Mouse (Mus musculus): ENCODE data around the gene Golt1a. TPM values are rescaled to one million over a fixed set of nuclear protein-coding genes. Genes with fewer than 3 reads are reported as not detected.

The Golt1a gene
- polyA plus RNA-seq, 2 experiments, result 2.8 to 8.0 TPM

- ATAC-seq (ENCODE audit: insufficient read depth), result no peak
- no peak for DNase-seq (ENCODE audit: low read depth in 3 of 3, low spot score in 3 of 3)
- Histone ChIP-seq H3K36me3 (replicated peaks; ENCODE audit: control insufficient read depth, insufficient read depth, low read depth) (no peaks in the 10 kb centered on the region), H3K4me2 (ENCODE audit: low read depth) (0 out of 2 replicates have a peak overlapping the region, but pooled peaks have one; percentile 24), H3K9ac (replicated peaks) (no peak overlapping the region), H3K9me3 (ENCODE audit: control insufficient read depth, low read length) (no peaks in the 10 kb centered on the region), H3K27me3 (ENCODE audit: control insufficient read depth, insufficient read depth, low read length) (no peaks in the 10 kb centered on the region), H3K4me3 (ENCODE audit: insufficient read depth in 1 of 2, low read depth in 2 of 2, low read length in 2 of 2) (no peak overlapping the region), H3K4me1 (replicated peaks; ENCODE audit: control insufficient read depth in 2 of 2, insufficient read depth in 2 of 2, low read length in 1 of 2) (peaks cover 6 to 14% of the 10 kb centered on the region in 2 experiments), H3K27ac (no peak overlapping the region)
- no peak for TF ChIP-seq CTCF (IDR thresholded peaks at IDR 0.05; ENCODE audit: low read depth)
- TF ChIP-seq EP300 (IDR thresholded peaks at IDR 0.05; ENCODE audit: low read depth), result no peak
- 51% methylated on average over 3 of the region's 3 CpGs for WGBS (ENCODE audit: insufficient replicate concordance)
Observed at GRCm38 (mm10) chr1:133267094-133267493, 42.5 kb upstream of the Golt1a start.

GRCm38 (mm10) chr1:133267813-133268492 lies 41.6 kb upstream of the Golt1a start:
- no peak overlapping the region for H3K4me3 ChIP-seq (ENCODE audit: insufficient read depth in 1 of 2, low read depth in 2 of 2, low read length in 2 of 2)
- no peak overlapping the region for H3K27ac ChIP-seq
- WGBS (ENCODE audit: insufficient replicate concordance), result 17% methylated on average over 10 of the region's 10 CpGs
- DNase-seq (ENCODE audit: low read depth in 3 of 3, low spot score in 3 of 3) (peak; percentile 53 to 59 (median 54)), ATAC-seq (ENCODE audit: insufficient read depth) (peak; percentile 94)
- TF ChIP-seq CTCF (IDR thresholded peaks at IDR 0.05; ENCODE audit: low read depth) (no peak), EP300 (IDR thresholded peaks at IDR 0.05; ENCODE audit: low read depth) (peak; percentile 62)
- H3K27me3 ChIP-seq (ENCODE audit: control insufficient read depth, insufficient read depth, low read length), result no peaks in the 10 kb centered on the region
- no peaks in the 10 kb centered on the region for H3K9me3 ChIP-seq (ENCODE audit: control insufficient read depth, low read length)
- peak overlapping the region; percentile 24; the same call in 1 of the 2 replicates for H3K4me2 ChIP-seq (ENCODE audit: low read depth)
- H3K9ac ChIP-seq (replicated peaks), result no peak overlapping the region
- H3K36me3 ChIP-seq (replicated peaks; ENCODE audit: control insufficient read depth, insufficient read depth, low read depth), result no peaks in the 10 kb centered on the region
- H3K4me1 ChIP-seq (replicated peaks; ENCODE audit: control insufficient read depth in 2 of 2, insufficient read depth in 2 of 2, low read length in 1 of 2), result peaks cover 6 to 14% of the 10 kb centered on the region in 2 experiments

GRCm38 (mm10) chr1:133268503-133268902 lies 41.1 kb upstream of the Golt1a start:
- DNase-seq (ENCODE audit: low read depth in 3 of 3, low spot score in 3 of 3) (no peak), ATAC-seq (ENCODE audit: insufficient read depth) (no peak)
- Histone ChIP-seq H3K9ac (replicated peaks) (no peak overlapping the region), H3K27ac (no peak overlapping the region), H3K9me3 (ENCODE audit: control insufficient read depth, low read length) (no peaks in the 10 kb centered on the region), H3K27me3 (ENCODE audit: control insufficient read depth, insufficient read depth, low read length) (no peaks in the 10 kb centered on the region), H3K36me3 (replicated peaks; ENCODE audit: control insufficient read depth, insufficient read depth, low read depth) (no peaks in the 10 kb centered on the region), H3K4me3 (ENCODE audit: insufficient read depth in 1 of 2, low read depth in 2 of 2, low read length in 2 of 2) (no peak overlapping the region), H3K4me2 (ENCODE audit: low read depth) (no peak overlapping the region), H3K4me1 (replicated peaks; ENCODE audit: control insufficient read depth in 2 of 2, insufficient read depth in 2 of 2, low read length in 1 of 2) (peaks cover 6 to 14% of the 10 kb centered on the region in 2 experiments)
- TF ChIP-seq CTCF (IDR thresholded peaks at IDR 0.05; ENCODE audit: low read depth) (peak; percentile 57), EP300 (IDR thresholded peaks at IDR 0.05; ENCODE audit: low read depth) (no peak)
- WGBS (ENCODE audit: insufficient replicate concordance), result 50% methylated on average over 3 of the region's 3 CpGs

- Histone ChIP-seq H3K4me2 (ENCODE audit: low read depth) (no peak overlapping the region), H3K4me3 (ENCODE audit: insufficient read depth in 1 of 2, low read depth in 2 of 2, low read length in 2 of 2) (no peak overlapping the region), H3K9ac (replicated peaks) (no peak overlapping the region), H3K9me3 (ENCODE audit: control insufficient read depth, low read length) (no peaks in the 10 kb centered on the region), H3K4me1 (replicated peaks; ENCODE audit: control insufficient read depth in 2 of 2, insufficient read depth in 2 of 2, low read length in 1 of 2) (peaks cover 6 to 14% of the 10 kb centered on the region in 2 experiments), H3K36me3 (replicated peaks; ENCODE audit: control insufficient read depth, insufficient read depth, low read depth) (no peaks in the 10 kb centered on the region), H3K27me3 (ENCODE audit: control insufficient read depth, insufficient read depth, low read length) (no peaks in the 10 kb centered on the region), H3K27ac (no peak overlapping the region)
- ATAC-seq (ENCODE audit: insufficient read depth) (no peak), DNase-seq (ENCODE audit: low read depth in 3 of 3, low spot score in 3 of 3) (no peak)
- 56% methylated on average over 6 of the region's 6 CpGs for WGBS (ENCODE audit: insufficient replicate concordance)
- TF ChIP-seq CTCF (IDR thresholded peaks at IDR 0.05; ENCODE audit: low read depth) (no peak), EP300 (IDR thresholded peaks at IDR 0.05; ENCODE audit: low read depth) (no peak)
Observed at GRCm38 (mm10) chr1:133270336-133270735, 39.3 kb upstream of the Golt1a start.

DNA sequence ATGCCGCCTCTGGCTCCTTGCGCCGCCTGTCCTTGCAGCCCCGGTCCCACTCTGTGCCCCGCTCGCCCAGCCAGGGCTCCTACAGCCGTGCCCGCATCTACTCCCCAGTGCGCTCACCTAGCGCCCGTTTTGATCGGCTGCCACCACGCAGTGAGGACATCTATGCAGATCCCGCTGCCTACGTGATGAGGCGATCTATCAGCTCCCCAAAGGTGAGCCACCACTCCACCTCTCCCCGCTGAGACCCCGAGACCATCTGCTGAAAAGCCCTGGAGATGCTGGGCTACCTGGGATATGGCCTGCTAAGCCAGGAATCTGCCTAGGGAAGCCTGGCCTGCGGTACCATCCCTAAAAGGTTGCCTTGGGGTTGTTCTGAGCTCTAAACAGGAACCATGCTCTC lies 35.4 kb upstream of the Golt1a start:
- ATAC-seq (ENCODE audit: insufficient read depth), result no peak
- H3K4me1 ChIP-seq (replicated peaks; ENCODE audit: control insufficient read depth in 2 of 2, insufficient read depth in 2 of 2, low read length in 1 of 2), result no peaks in the 10 kb centered on the region

More for the DNA sequence above, 35.4 kb upstream of the Golt1a start:
- 77% methylated on average over 19 of the region's 19 CpGs for WGBS (ENCODE audit: insufficient replicate concordance)
- Histone ChIP-seq H3K9ac (replicated peaks) (no peak overlapping the region), H3K4me3 (ENCODE audit: insufficient read depth in 1 of 2, low read depth in 2 of 2, low read length in 2 of 2) (no peak overlapping the region), H3K4me2 (ENCODE audit: low read depth) (no peak overlapping the region), H3K36me3 (replicated peaks; ENCODE audit: control insufficient read depth, insufficient read depth, low read depth) (no peaks in the 10 kb centered on the region), H3K27ac (no peak overlapping the region), H3K9me3 (ENCODE audit: control insufficient read depth, low read length) (no peaks in the 10 kb centered on the region), H3K27me3 (ENCODE audit: control insufficient read depth, insufficient read depth, low read length) (no peaks in the 10 kb centered on the region; the same call in 1 of the 2 replicates)
- no peak for DNase-seq (ENCODE audit: low read depth in 3 of 3, low spot score in 3 of 3)
- no peak for TF ChIP-seq EP300 (IDR thresholded peaks at IDR 0.05; ENCODE audit: low read depth)
- no peak for TF ChIP-seq CTCF (IDR thresholded peaks at IDR 0.05; ENCODE audit: low read depth)

Measured in liver, embryonic 14.5 days (tissue).